ENCODE assay signal across 9 mouse cellular contexts in the genomic region with DNA sequence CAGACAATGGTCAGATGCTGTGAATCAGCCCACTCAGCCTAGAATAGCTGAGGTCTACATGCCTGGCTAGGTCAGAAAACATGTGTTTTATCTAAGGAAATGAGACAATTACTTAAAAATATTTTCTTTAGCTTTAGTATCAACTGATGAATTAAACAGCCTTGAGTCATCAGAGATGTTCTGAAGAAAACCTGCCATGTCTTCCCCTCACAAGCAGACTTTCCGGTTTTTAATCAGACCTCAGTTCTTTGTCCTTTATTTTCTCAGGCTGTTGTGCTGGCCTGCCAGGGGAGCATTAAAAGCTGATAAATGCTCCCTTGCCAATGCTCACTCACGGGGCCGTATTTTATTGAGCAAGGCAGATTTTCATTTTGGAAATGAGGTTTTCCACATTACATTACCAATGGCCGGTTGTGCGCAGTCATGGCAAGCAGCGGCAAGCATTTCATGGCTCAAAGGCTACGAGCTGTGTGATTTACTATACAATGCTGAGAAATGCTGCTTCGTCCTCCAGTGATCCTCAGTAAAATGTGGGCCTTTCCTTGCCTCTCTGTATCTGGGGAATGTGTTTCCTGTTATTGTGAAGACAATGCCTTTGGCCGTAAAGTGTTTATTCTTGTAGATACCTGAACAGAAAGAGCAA.
DNase-seq lines count a peak whose midpoint lies in the region; ATAC-seq and TF ChIP-seq lines count a peak whose summit lies in the region.
"Had no signal": no experiment of that assay in that cellular context is flagged by ENCODE, and none has a peak within 500 bp of the region (broad histone marks: within the 10 kb centered on the region; RNA-seq: fewer than 3 reads in every experiment).

No protein-coding gene starts in this region.

- no peak overlapping the region for H3K4me2 ChIP-seq in lung, embryonic 16.5 days (ENCODE audit: low read depth, low read length)
- H3K4me2 ChIP-seq in heart, embryonic 11.5 days: no peak overlapping the region
- 0 out of 2 replicates have a peak overlapping the region, but pooled peaks have one; percentile 0 for H3K4me2 ChIP-seq in neural tube, embryonic 14.5 days (ENCODE audit: low read depth, low read length)

- no peak for TF ChIP-seq POLR2A in lung, adult 2 months (IDR thresholded peaks at IDR 0.05; ENCODE audit: borderline replicate concordance, extremely low read depth, low read depth, low read length)

- H3K27me3 ChIP-seq in lung, embryonic 16.5 days (ENCODE audit: control insufficient read depth, insufficient read depth, low read depth, low read length): no peaks in the 10 kb centered on the region
- H3K27me3 ChIP-seq in heart, embryonic 11.5 days (ENCODE audit: control insufficient read depth, insufficient read depth, low read length): no peaks in the 10 kb centered on the region
- no peaks in the 10 kb centered on the region for H3K27me3 ChIP-seq in neural tube, embryonic 14.5 days (ENCODE audit: control insufficient read depth, insufficient read depth, low read length)

- H3K27ac ChIP-seq in lung, embryonic 16.5 days (ENCODE audit: low read length): peak overlapping the region; percentile 83
- H3K27ac ChIP-seq in heart, embryonic 11.5 days (ENCODE audit: low read depth, low read length): peak overlapping the region; percentile 64
- peak overlapping the region; percentile 71 for H3K27ac ChIP-seq in neural tube, embryonic 14.5 days (ENCODE audit: low read depth, low read length)

- no peaks in the 10 kb centered on the region for H3K9me3 ChIP-seq in lung, embryonic 16.5 days (ENCODE audit: control insufficient read depth, low read length)
- H3K9me3 ChIP-seq in heart, embryonic 11.5 days (replicated peaks; ENCODE audit: control insufficient read depth, low read length): no peaks in the 10 kb centered on the region
- H3K9me3 ChIP-seq in neural tube, embryonic 14.5 days (ENCODE audit: control insufficient read depth, low read length): no peaks in the 10 kb centered on the region

- WGBS in lung, embryonic 16.5 days: 63% methylated on average over 9 of the region's 9 CpGs
- WGBS in lung, adult 2 months: 54% methylated on average over 9 of the region's 9 CpGs
- WGBS in heart, embryonic 11.5 days (ENCODE audit: insufficient replicate concordance): 64% methylated on average over 9 of the region's 9 CpGs
- WGBS in neural tube, embryonic 14.5 days: 12% methylated on average over 9 of the region's 9 CpGs

- H3K4me1 ChIP-seq in lung, embryonic 16.5 days (replicated peaks; ENCODE audit: control insufficient read depth, insufficient read depth, low read length): peaks cover 23% of the 10 kb centered on the region
- H3K4me1 ChIP-seq in lung, adult 2 months (ENCODE audit: control insufficient read depth, insufficient read depth, low read length): peaks cover 44% of the 10 kb centered on the region
- H3K4me1 ChIP-seq in heart, embryonic 11.5 days (ENCODE audit: control insufficient read depth, insufficient read depth, low read length): peaks cover 8% of the 10 kb centered on the region
- H3K4me1 ChIP-seq in neural tube, embryonic 14.5 days (ENCODE audit: control insufficient read depth, insufficient read depth, low read length): peaks cover 12% of the 10 kb centered on the region

- no peak for ATAC-seq in lung, embryonic 16.5 days (ENCODE audit: low read depth)
- peak; percentile 46; the same call in 1 of the 2 replicates for ATAC-seq in heart, embryonic 11.5 days (replicated peaks; ENCODE audit: insufficient number of reproducible peaks, low FRiP score, low TSS enrichment)
- peak; percentile 82 for ATAC-seq in neural tube, embryonic 14.5 days (ENCODE audit: low read depth)

- no peak for DNase-seq in lung, adult 2 months
- DNase-seq in kidney, postnatal 10 days: peak; percentile 33
- no peak for DNase-seq in adrenal gland, adult (ENCODE audit: inconsistent age in 2 of 2, low spot score in 1 of 2)
- DNase-seq in adrenal gland, adult 18-20 months (ENCODE audit: low spot score in 2 of 2): no peak
- DNase-seq: cerebellum, postnatal 25 days; thymus, postnatal 25 days had no signal

- H3K36me3 ChIP-seq in lung, embryonic 16.5 days (ENCODE audit: control insufficient read depth, insufficient read depth, low read length): peaks cover 5% of the 10 kb centered on the region; the same call in 1 of the 2 replicates
- peaks cover 5% of the 10 kb centered on the region for H3K36me3 ChIP-seq in heart, embryonic 11.5 days (ENCODE audit: control insufficient read depth, insufficient read depth, low read length)
- no peaks in the 10 kb centered on the region; the same call in 1 of the 2 replicates for H3K36me3 ChIP-seq in neural tube, embryonic 14.5 days (ENCODE audit: control insufficient read depth, insufficient read depth, low read length)

- 0 out of 2 replicates have a peak overlapping the region, but pooled peaks have one; percentile 16 for H3K9ac ChIP-seq in lung, embryonic 16.5 days (ENCODE audit: low read length)
- H3K9ac ChIP-seq in heart, embryonic 11.5 days (ENCODE audit: low read depth, low read length): no peak overlapping the region
- H3K9ac ChIP-seq in neural tube, embryonic 14.5 days (replicated peaks; ENCODE audit: low read depth, low read length): peak overlapping the region; percentile 21; the same call in 1 of the 2 replicates

- no peak for TF ChIP-seq CTCF in lung, adult 2 months (IDR thresholded peaks at IDR 0.05; ENCODE audit: insufficient read depth, low read length)

- no peak overlapping the region for H3K4me3 ChIP-seq in lung, embryonic 16.5 days (ENCODE audit: low read length)
- H3K4me3 ChIP-seq in lung, adult 2 months (replicated peaks; ENCODE audit: extremely low read depth, low read depth, low read length): no peak overlapping the region
- H3K4me3 ChIP-seq in heart, embryonic 11.5 days (ENCODE audit: low read depth, low read length): no peak overlapping the region
- no peak overlapping the region for H3K4me3 ChIP-seq in neural tube, embryonic 14.5 days (ENCODE audit: low read depth, low read length)
